Mouse (Mus musculus) stomach, embryonic 14.5 days (tissue): ENCODE measurements around the gene Idua. TPM values are rescaled to one million over a fixed set of nuclear protein-coding genes. Genes with fewer than 3 reads are reported as not detected.

ENCODE experiments used
- ATAC-seq: fragments of 200-750 bp; cut with Nextera tagmentation; 2 replicates; pipeline ENCODE4 v1.8.0; 2017; ENCODE audit warnings: low read depth, moderate TSS enrichment; ENCODE audit not compliant: insufficient number of reproducible peaks, insufficient read depth, low FRiP score
- H3K27ac ChIP-seq: fragments of 300-500 bp; sonication (generic); 2 replicates; pipeline ENCODE4 v1.5.1; 2014; ENCODE audit warnings: mild to moderate bottlenecking, low read length, moderate library complexity, mixed read lengths
- H3K27me3 ChIP-seq: fragments of 300-500 bp; sonication (generic); 2 replicates; pipeline ENCODE4 v1.6.1; 2014; ENCODE audit warnings: low read length, control low read depth, mixed read lengths; ENCODE audit not compliant: control insufficient read depth, insufficient read depth
- H3K36me3 ChIP-seq: fragments of 300-500 bp; sonication (generic); 2 replicates; pipeline ENCODE4 v1.6.1; 2014; ENCODE audit warnings: mild to moderate bottlenecking, control low read depth, low read length, moderate library complexity, mixed read lengths; ENCODE audit not compliant: control insufficient read depth, insufficient read depth
- H3K4me1 ChIP-seq: fragments of 300-500 bp; sonication (generic); 2 replicates; pipeline ENCODE4 v1.6.1; 2014; ENCODE audit warnings: low read length, control low read depth, mixed read lengths; ENCODE audit not compliant: control insufficient read depth, insufficient read depth
- H3K4me2 ChIP-seq: fragments of 300-500 bp; sonication (generic); replicated peaks from 2 replicates; pipeline ENCODE4 v1.6.1; 2014; ENCODE audit warnings: low read depth, low read length, control low read depth
- H3K4me3 ChIP-seq: fragments of 300-500 bp; sonication (generic); 2 replicates; pipeline ENCODE4 v1.5.1; 2014; ENCODE audit warnings: low read depth, low read length, control low read depth
- H3K9ac ChIP-seq: fragments of 300-500 bp; sonication (generic); replicated peaks from 2 replicates; pipeline ENCODE4 v1.6.1; 2014; ENCODE audit warnings: low read depth, mild to moderate bottlenecking, control low read depth, low read length, moderate library complexity, mixed read lengths
- H3K9me3 ChIP-seq: fragments of 300-500 bp; sonication (generic); 2 replicates; pipeline ENCODE4 v1.6.1; 2016; ENCODE audit warnings: low read depth, low read length, control low read depth; ENCODE audit not compliant: control insufficient read depth
- WGBS: fragments of 180-500 bp; shearing (Covaris S2); extraction: QIAGEN DNeasy Blood & Tissue Kit; methylation state at CpG from one replicate; pipeline ENCODE4 v1.1.7; 2014; 5-methylcytosine and 5-hydroxymethylcytosine counted together
- polyA plus RNA-seq: library from polyadenylated mRNA; unstranded; fragments of >200 nt; fragmentation: Nextera tagmentation; extraction: Ambion mirVana; gene quantifications from 2 replicates; pipeline ENCODE4 v1.2.1, GENCODE M21; 2014

Idua gene
- polyA plus RNA-seq, 1 experiment from 2014 or later, result 18.0 TPM

GRCm38 (mm10) chr5:108697341-108697753, 37.2 kb downstream of the Idua start:
- H3K9ac ChIP-seq, result no peak overlapping the region
- no peak overlapping the region for H3K4me2 ChIP-seq
- ATAC-seq, result no peak

GRCm38 (mm10) chr5:108700346-108700745, 40.2 kb downstream of the Idua start:
- peak overlapping the region; percentile 79; the same call in 1 of the 2 replicates for H3K27ac ChIP-seq
- peak; percentile 82 for ATAC-seq
- H3K27me3 ChIP-seq, result no peaks in the 10 kb centered on the region
- WGBS, result 48% methylated on average over 3 of the region's 3 CpGs
- no peak overlapping the region for H3K4me2 ChIP-seq
- no peaks in the 10 kb centered on the region for H3K9me3 ChIP-seq
- H3K9ac ChIP-seq, result no peak overlapping the region
- H3K4me1 ChIP-seq, result peaks cover 27% of the 10 kb centered on the region; the same call in 1 of the 2 replicates
- H3K36me3 ChIP-seq, result peaks cover 7% of the 10 kb centered on the region
- H3K4me3 ChIP-seq, result no peak overlapping the region

More at GRCm38 (mm10) chr5:108697341-108697753, 37.2 kb downstream of the Idua start:
- Histone ChIP-seq H3K36me3 (no peaks in the 10 kb centered on the region), H3K4me1 (peaks cover 41% of the 10 kb centered on the region; the same call in 1 of the 2 replicates), H3K27ac (peak overlapping the region; percentile 16; the same call in 1 of the 2 replicates), H3K4me3 (no peak overlapping the region), H3K9me3 (no peaks in the 10 kb centered on the region), H3K27me3 (no peaks in the 10 kb centered on the region)
- WGBS, result 22% methylated on average over 4 of the region's 4 CpGs

- Histone ChIP-seq H3K4me3 (no peak overlapping the region), H3K4me2 (no peak overlapping the region), H3K4me1 (peaks cover 17% of the 10 kb centered on the region; the same call in 1 of the 2 replicates), H3K36me3 (peaks cover 18% of the 10 kb centered on the region), H3K9me3 (no peaks in the 10 kb centered on the region), H3K9ac (no peak overlapping the region), H3K27me3 (no peaks in the 10 kb centered on the region), H3K27ac (no peak overlapping the region)
- ATAC-seq, result no peak
- 82% methylated on average over 10 of the region's 10 CpGs for WGBS
Observed at GRCm38 (mm10) chr5:108701341-108702021, 41.4 kb downstream of the Idua start.

GRCm38 (mm10) chr5:108703754-108704626, 43.9 kb downstream of the Idua start:
- Histone ChIP-seq H3K36me3 (peaks cover 30% of the 10 kb centered on the region), H3K4me1 (0 out of 2 replicates have a peak, but pooled peaks cover 5% of the 10 kb centered on the region), H3K4me2 (no peak overlapping the region), H3K9me3 (no peaks in the 10 kb centered on the region), H3K9ac (0 out of 2 replicates have a peak overlapping the region, but pooled peaks have one; percentile 6), H3K27ac (no peak overlapping the region), H3K27me3 (no peaks in the 10 kb centered on the region), H3K4me3 (no peak overlapping the region)
- no peak; the same call in 1 of the 2 replicates for ATAC-seq
- WGBS, result 66% methylated on average over 12 of the region's 12 CpGs

- Histone ChIP-seq H3K4me3 (no peak overlapping the region), H3K27me3 (no peaks in the 10 kb centered on the region), H3K9me3 (no peaks in the 10 kb centered on the region), H3K4me2 (no peak overlapping the region), H3K9ac (no peak overlapping the region), H3K4me1 (no peaks in the 10 kb centered on the region), H3K27ac (no peak overlapping the region), H3K36me3 (peaks cover 30% of the 10 kb centered on the region)
- no peak for ATAC-seq
- 90% methylated on average over 2 of the region's 2 CpGs for WGBS
Observed at GRCm38 (mm10) chr5:108707758-108708157, 47.6 kb downstream of the Idua start.

GRCm38 (mm10) chr5:108708419-108708818, 48.3 kb downstream of the Idua start:
- Histone ChIP-seq H3K27me3 (no peaks in the 10 kb centered on the region), H3K36me3 (peaks cover 30% of the 10 kb centered on the region), H3K4me1 (no peaks in the 10 kb centered on the region), H3K4me3 (no peak overlapping the region), H3K9me3 (no peaks in the 10 kb centered on the region), H3K27ac (no peak overlapping the region), H3K9ac (no peak overlapping the region), H3K4me2 (no peak overlapping the region)
- no peak for ATAC-seq
- WGBS, result 93% methylated on average over 1 of the region's 1 CpGs

- H3K4me2 ChIP-seq, result no peak overlapping the region
- no peak overlapping the region for H3K9ac ChIP-seq
- 46% methylated on average over 6 of the region's 6 CpGs for WGBS
- ATAC-seq, result no peak
- H3K27me3 ChIP-seq, result no peaks in the 10 kb centered on the region
- no peak overlapping the region for H3K27ac ChIP-seq
- H3K4me3 ChIP-seq, result no peak overlapping the region
- H3K36me3 ChIP-seq, result peaks cover 30% of the 10 kb centered on the region
- no peaks in the 10 kb centered on the region for H3K4me1 ChIP-seq
- H3K9me3 ChIP-seq, result no peaks in the 10 kb centered on the region
Observed at GRCm38 (mm10) chr5:108708981-108709731, 49.0 kb downstream of the Idua start.

GRCm38 (mm10) chr5:108711968-108712367, 51.8 kb downstream of the Idua start:
- 81% methylated on average over 6 of the region's 6 CpGs for WGBS
- no peak overlapping the region for H3K9ac ChIP-seq
- no peaks in the 10 kb centered on the region for H3K9me3 ChIP-seq
- no peaks in the 10 kb centered on the region for H3K4me1 ChIP-seq
- peaks cover 11% of the 10 kb centered on the region for H3K36me3 ChIP-seq
- ATAC-seq, result no peak
- no peak overlapping the region for H3K4me3 ChIP-seq
- no peaks in the 10 kb centered on the region for H3K27me3 ChIP-seq
- H3K27ac ChIP-seq, result no peak overlapping the region
- H3K4me2 ChIP-seq, result no peak overlapping the region
